Mouse (Mus musculus): ENCODE data around the gene Dscaml1. TPM values are rescaled to one million over a fixed set of nuclear protein-coding genes. Genes with fewer than 3 reads are reported as not detected.

Gene Dscaml1
- polyA plus RNA-seq, 1 experiment from 2014 or later = 0.23 TPM

DNA sequence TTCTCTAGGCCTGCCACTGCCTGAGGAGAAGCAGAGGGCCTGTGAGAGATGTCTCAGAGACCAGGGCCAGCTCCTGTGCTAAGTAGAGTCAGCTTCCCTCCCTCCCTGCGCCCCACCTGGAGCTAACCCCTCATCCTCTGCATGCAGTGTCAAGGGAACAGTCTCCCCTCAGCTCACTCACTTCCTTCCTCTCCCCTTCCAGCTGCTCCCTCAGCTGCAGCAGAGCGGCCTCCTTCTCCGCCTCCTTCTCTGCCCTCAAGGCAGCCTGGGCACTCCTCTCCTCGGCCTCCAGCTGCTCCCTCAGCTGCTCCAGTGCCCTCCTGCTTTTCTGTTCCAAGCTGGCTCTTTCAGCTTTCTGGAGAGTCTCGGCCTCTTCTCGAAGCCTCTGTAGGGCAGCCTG is 352.8 kb downstream of the Dscaml1 start:
- Histone ChIP-seq H3K27ac (ENCODE audit: low read depth, low read length) (no peak overlapping the region), H3K27me3 (ENCODE audit: control insufficient read depth, insufficient read depth, low read length) (no peaks in the 10 kb centered on the region), H3K4me1 (ENCODE audit: control insufficient read depth, insufficient read depth, low read length) (no peaks in the 10 kb centered on the region), H3K36me3 (ENCODE audit: control insufficient read depth, insufficient read depth, low read length) (0 out of 2 replicates have a peak, but pooled peaks cover 6% of the 10 kb centered on the region), H3K9ac (ENCODE audit: low read depth, low read length) (no peak overlapping the region), H3K4me2 (no peak overlapping the region), H3K9me3 (replicated peaks; ENCODE audit: control insufficient read depth, low read length) (no peaks in the 10 kb centered on the region), H3K4me3 (ENCODE audit: low read depth, low read length) (no peak overlapping the region)
- WGBS (ENCODE audit: insufficient replicate concordance) = 87% methylated on average over 6 of the region's 6 CpGs
- ATAC-seq (replicated peaks; ENCODE audit: insufficient number of reproducible peaks, low FRiP score, low TSS enrichment) = no peak

DNA sequence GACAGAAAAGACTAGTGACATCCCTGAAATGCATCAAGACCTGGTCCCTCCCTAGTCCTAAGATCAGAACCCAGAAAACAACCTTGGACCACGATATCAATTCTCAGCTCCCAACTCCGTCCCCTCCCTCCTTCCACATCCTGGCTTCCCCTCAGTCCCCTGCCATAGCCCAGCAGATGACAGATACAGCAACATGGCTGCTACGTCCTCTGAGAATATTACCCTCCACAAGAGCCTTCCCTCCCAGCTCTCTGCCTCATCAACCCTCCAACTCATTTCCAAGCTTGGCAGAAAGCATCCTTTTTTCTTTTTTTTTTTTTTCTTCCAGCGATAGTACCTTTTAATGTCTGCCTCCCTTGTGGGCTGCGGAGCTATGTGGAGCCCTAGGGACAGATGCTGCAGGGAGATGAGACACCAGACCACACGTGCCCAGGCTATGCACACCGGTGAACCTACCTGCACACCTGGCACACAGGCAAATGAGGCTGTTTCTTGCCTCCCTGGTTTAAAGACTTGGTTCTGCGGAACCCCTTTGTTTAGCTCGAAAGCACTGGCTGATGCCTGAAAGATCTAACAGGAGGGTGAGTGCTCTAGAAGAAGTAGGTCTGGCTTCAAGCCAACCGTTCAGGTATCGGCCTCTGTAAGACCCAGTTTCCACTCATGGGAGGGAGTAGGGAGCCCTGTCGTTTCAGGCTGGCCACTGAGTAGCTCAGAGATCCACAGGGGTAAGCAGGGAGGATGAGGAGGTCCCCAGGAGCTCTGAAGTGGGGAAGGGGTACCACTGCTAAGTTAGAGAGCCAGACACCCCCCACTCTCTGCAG is 357.0 kb downstream of the Dscaml1 start:
- Histone ChIP-seq H3K9me3 (replicated peaks; ENCODE audit: control insufficient read depth, low read length) (no peaks in the 10 kb centered on the region), H3K4me1 (ENCODE audit: control insufficient read depth, insufficient read depth, low read length) (0 out of 2 replicates have a peak, but pooled peaks cover 6% of the 10 kb centered on the region), H3K4me3 (ENCODE audit: low read depth, low read length) (no peak overlapping the region), H3K27me3 (ENCODE audit: control insufficient read depth, insufficient read depth, low read length) (no peaks in the 10 kb centered on the region), H3K36me3 (ENCODE audit: control insufficient read depth, insufficient read depth, low read length) (peaks cover 5% of the 10 kb centered on the region; the same call in 1 of the 2 replicates), H3K4me2 (no peak overlapping the region), H3K9ac (ENCODE audit: low read depth, low read length) (no peak overlapping the region), H3K27ac (ENCODE audit: low read depth, low read length) (no peak overlapping the region)
- 82% methylated on average over 12 of the region's 12 CpGs for WGBS (ENCODE audit: insufficient replicate concordance)
- ATAC-seq (replicated peaks; ENCODE audit: insufficient number of reproducible peaks, low FRiP score, low TSS enrichment) = no peak

- Histone ChIP-seq H3K4me1 (ENCODE audit: control insufficient read depth, insufficient read depth, low read length) (0 out of 2 replicates have a peak, but pooled peaks cover 6% of the 10 kb centered on the region), H3K36me3 (ENCODE audit: control insufficient read depth, insufficient read depth, low read length) (peaks cover 6% of the 10 kb centered on the region; the same call in 1 of the 2 replicates), H3K9ac (ENCODE audit: low read depth, low read length) (no peak overlapping the region), H3K27ac (ENCODE audit: low read depth, low read length) (no peak overlapping the region), H3K4me3 (ENCODE audit: low read depth, low read length) (no peak overlapping the region), H3K4me2 (no peak overlapping the region), H3K27me3 (ENCODE audit: control insufficient read depth, insufficient read depth, low read length) (no peaks in the 10 kb centered on the region), H3K9me3 (replicated peaks; ENCODE audit: control insufficient read depth, low read length) (no peaks in the 10 kb centered on the region)
- 79% methylated on average over 8 of the region's 8 CpGs for WGBS (ENCODE audit: insufficient replicate concordance)
- ATAC-seq (replicated peaks; ENCODE audit: insufficient number of reproducible peaks, low FRiP score, low TSS enrichment) = no peak
Measured at GRCm38 (mm10) chr9:45787071-45787470, 360.6 kb downstream of the Dscaml1 start.

- no peak overlapping the region for H3K4me3 ChIP-seq (ENCODE audit: low read depth, low read length)
- no peaks in the 10 kb centered on the region for H3K9me3 ChIP-seq (replicated peaks; ENCODE audit: control insufficient read depth, low read length)
- H3K4me1 ChIP-seq (ENCODE audit: control insufficient read depth, insufficient read depth, low read length) = 0 out of 2 replicates have a peak, but pooled peaks cover 6% of the 10 kb centered on the region
- H3K9ac ChIP-seq (ENCODE audit: low read depth, low read length) = no peak overlapping the region
- no peak overlapping the region for H3K27ac ChIP-seq (ENCODE audit: low read depth, low read length)
- no peaks in the 10 kb centered on the region for H3K27me3 ChIP-seq (ENCODE audit: control insufficient read depth, insufficient read depth, low read length)
- WGBS (ENCODE audit: insufficient replicate concordance) = 65% methylated on average over 6 of the region's 6 CpGs
- no peak for ATAC-seq (replicated peaks; ENCODE audit: insufficient number of reproducible peaks, low FRiP score, low TSS enrichment)
- no peak overlapping the region for H3K4me2 ChIP-seq
- H3K36me3 ChIP-seq (ENCODE audit: control insufficient read depth, insufficient read depth, low read length) = peaks cover 6% of the 10 kb centered on the region; the same call in 1 of the 2 replicates
Measured at GRCm38 (mm10) chr9:45787547-45787946, 361.1 kb downstream of the Dscaml1 start.

GRCm38 (mm10) chr9:45788405-45788804 is 362.0 kb downstream of the Dscaml1 start:
- Histone ChIP-seq H3K4me1 (ENCODE audit: control insufficient read depth, insufficient read depth, low read length) (0 out of 2 replicates have a peak, but pooled peaks cover 6% of the 10 kb centered on the region), H3K9me3 (replicated peaks; ENCODE audit: control insufficient read depth, low read length) (no peaks in the 10 kb centered on the region), H3K4me2 (no peak overlapping the region), H3K27me3 (ENCODE audit: control insufficient read depth, insufficient read depth, low read length) (no peaks in the 10 kb centered on the region), H3K36me3 (ENCODE audit: control insufficient read depth, insufficient read depth, low read length) (peaks cover 6% of the 10 kb centered on the region; the same call in 1 of the 2 replicates), H3K9ac (ENCODE audit: low read depth, low read length) (no peak overlapping the region), H3K27ac (ENCODE audit: low read depth, low read length) (no peak overlapping the region), H3K4me3 (ENCODE audit: low read depth, low read length) (no peak overlapping the region)
- no peak for ATAC-seq (replicated peaks; ENCODE audit: insufficient number of reproducible peaks, low FRiP score, low TSS enrichment)
- WGBS (ENCODE audit: insufficient replicate concordance) = 52% methylated on average over 5 of the region's 5 CpGs

- no peak overlapping the region for H3K27ac ChIP-seq (ENCODE audit: low read depth, low read length)
- 0 out of 2 replicates have a peak, but pooled peaks cover 6% of the 10 kb centered on the region for H3K4me1 ChIP-seq (ENCODE audit: control insufficient read depth, insufficient read depth, low read length)
- no peak for ATAC-seq (replicated peaks; ENCODE audit: insufficient number of reproducible peaks, low FRiP score, low TSS enrichment)
- no peaks in the 10 kb centered on the region for H3K9me3 ChIP-seq (replicated peaks; ENCODE audit: control insufficient read depth, low read length)
- 0 out of 2 replicates have a peak, but pooled peaks cover 3% of the 10 kb centered on the region for H3K36me3 ChIP-seq (ENCODE audit: control insufficient read depth, insufficient read depth, low read length)
- no peak overlapping the region for H3K4me2 ChIP-seq
- H3K4me3 ChIP-seq (ENCODE audit: low read depth, low read length) = no peak overlapping the region
- WGBS (ENCODE audit: insufficient replicate concordance) = 77% methylated on average over 8 of the region's 8 CpGs
- H3K9ac ChIP-seq (ENCODE audit: low read depth, low read length) = no peak overlapping the region
- H3K27me3 ChIP-seq (ENCODE audit: control insufficient read depth, insufficient read depth, low read length) = no peaks in the 10 kb centered on the region
Measured at GRCm38 (mm10) chr9:45791456-45792142, 365.2 kb downstream of the Dscaml1 start.

DNA sequence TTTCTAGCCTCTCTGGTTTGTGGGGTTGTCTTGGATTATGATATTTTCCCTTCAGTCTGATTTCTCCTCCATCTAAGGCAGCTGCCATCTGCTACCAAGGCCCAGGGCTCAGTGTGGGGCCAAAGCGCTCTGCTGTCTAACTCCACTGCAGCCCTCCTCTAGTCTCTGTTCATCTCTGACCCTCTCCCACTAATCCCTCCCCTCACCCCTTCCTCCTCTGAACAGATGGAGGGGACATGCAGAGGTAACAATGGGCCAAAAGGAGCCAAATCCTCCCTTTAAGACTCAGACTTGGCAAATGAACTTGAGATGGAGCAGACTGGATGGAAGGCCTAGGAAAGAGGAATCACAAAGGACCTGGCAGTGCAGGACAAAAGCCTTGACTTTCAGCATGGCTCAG is 365.8 kb downstream of the Dscaml1 start:
- Histone ChIP-seq H3K27ac (ENCODE audit: low read depth, low read length) (no peak overlapping the region), H3K9ac (ENCODE audit: low read depth, low read length) (no peak overlapping the region), H3K9me3 (replicated peaks; ENCODE audit: control insufficient read depth, low read length) (no peaks in the 10 kb centered on the region), H3K4me3 (ENCODE audit: low read depth, low read length) (no peak overlapping the region), H3K4me1 (ENCODE audit: control insufficient read depth, insufficient read depth, low read length) (0 out of 2 replicates have a peak, but pooled peaks cover 6% of the 10 kb centered on the region), H3K27me3 (ENCODE audit: control insufficient read depth, insufficient read depth, low read length) (no peaks in the 10 kb centered on the region), H3K36me3 (ENCODE audit: control insufficient read depth, insufficient read depth, low read length) (0 out of 2 replicates have a peak, but pooled peaks cover 3% of the 10 kb centered on the region), H3K4me2 (no peak overlapping the region)
- WGBS (ENCODE audit: insufficient replicate concordance) = 93% methylated on average over 1 of the region's 1 CpGs
- ATAC-seq (replicated peaks; ENCODE audit: insufficient number of reproducible peaks, low FRiP score, low TSS enrichment) = no peak

GRCm38 (mm10) chr9:45793697-45794096 is 367.3 kb downstream of the Dscaml1 start:
- no peaks in the 10 kb centered on the region for H3K27me3 ChIP-seq (ENCODE audit: control insufficient read depth, insufficient read depth, low read length)
- H3K4me2 ChIP-seq = no peak overlapping the region
- ATAC-seq (replicated peaks; ENCODE audit: insufficient number of reproducible peaks, low FRiP score, low TSS enrichment) = no peak
- H3K4me3 ChIP-seq (ENCODE audit: low read depth, low read length) = no peak overlapping the region
- WGBS (ENCODE audit: insufficient replicate concordance) = 86% methylated on average over 6 of the region's 6 CpGs
- no peak overlapping the region for H3K27ac ChIP-seq (ENCODE audit: low read depth, low read length)
- peaks cover 3% of the 10 kb centered on the region; the same call in 1 of the 2 replicates for H3K4me1 ChIP-seq (ENCODE audit: control insufficient read depth, insufficient read depth, low read length)
- H3K36me3 ChIP-seq (ENCODE audit: control insufficient read depth, insufficient read depth, low read length) = 0 out of 2 replicates have a peak, but pooled peaks cover 3% of the 10 kb centered on the region
- H3K9ac ChIP-seq (ENCODE audit: low read depth, low read length) = no peak overlapping the region
- H3K9me3 ChIP-seq (replicated peaks; ENCODE audit: control insufficient read depth, low read length) = no peaks in the 10 kb centered on the region

All from heart, embryonic 11.5 days (tissue).